Mouse (Mus musculus) megakaryocyte, embryonic 14.5 days (primary cell): ENCODE measurements around the gene Cstad.

Experiments
- FLI1 ChIP-seq: IDR thresholded peaks from 2 replicates; pipeline ENCODE4 v1.6.1; 2012; ENCODE audit warnings: low read length, inconsistent platforms, mixed read lengths
- GATA1 ChIP-seq: IDR thresholded peaks from 3 replicates; pipeline ENCODE4 v1.6.1; 2012; ENCODE audit warnings: mixed read lengths, low read length, inconsistent platforms, borderline replicate concordance

- TF ChIP-seq GATA1 (no peak), FLI1 (no peak)
Measured at GRCm38 (mm10) chr2:30594641-30595379, at the start of gene Cstad.
